Comparison of ENCODE assay signal across 14 mouse cellular contexts in genomic region chr15:64510649-64511048, GRCm38 (mm10).
"Had no signal": no experiment of that assay in that cellular context is flagged by ENCODE, and none has a peak within 500 bp of the region (broad histone marks: within the 10 kb centered on the region; RNA-seq: fewer than 3 reads in every experiment).

No protein-coding gene starts in this region.

- H3K27me3 ChIP-seq: limb, embryonic 13.5 days; liver, embryonic 15.5 days; neural tube, embryonic 15.5 days had no signal

- H3K4me1 ChIP-seq: limb, embryonic 13.5 days; liver, embryonic 15.5 days; midbrain, embryonic 10.5 days; neural tube, embryonic 15.5 days had no signal

- ATAC-seq: lung, postnatal 0 days had no signal

- H3K4me3 ChIP-seq: limb, embryonic 13.5 days; liver, embryonic 15.5 days; midbrain, embryonic 10.5 days; myocyte; neural tube, embryonic 15.5 days had no signal

- H3K27ac ChIP-seq: limb, embryonic 13.5 days; liver, embryonic 15.5 days; midbrain, embryonic 10.5 days; neural tube, embryonic 15.5 days had no signal

- H3K36me3 ChIP-seq: limb, embryonic 13.5 days; liver, embryonic 15.5 days; midbrain, embryonic 10.5 days; neural tube, embryonic 15.5 days had no signal

- H3K9me3 ChIP-seq: limb, embryonic 13.5 days; liver, embryonic 15.5 days; midbrain, embryonic 10.5 days; neural tube, embryonic 15.5 days had no signal

- H3K9ac ChIP-seq: limb, embryonic 13.5 days; liver, embryonic 15.5 days; neural tube, embryonic 15.5 days had no signal

- H3K4me2 ChIP-seq: limb, embryonic 13.5 days; liver, embryonic 15.5 days; neural tube, embryonic 15.5 days had no signal

- DNase-seq: kidney, postnatal 14 days; left cerebral cortex, postnatal 4 days; lung, adult 2 months; lung, postnatal 36 days; midbrain, embryonic 14.5 days; right cerebral cortex, adult 18-20 months; right cerebral cortex, postnatal 25 days; thymus, postnatal 36 days had no signal
